Mouse (Mus musculus) liver, postnatal 0 days (tissue): ENCODE measurements around the gene Rps12.
A peak's percentile ranks its signal among the peaks of the same experiment; 100 is the strongest.

Source experiments
- CTCF ChIP-seq: sonication (generic); IDR thresholded peaks from 2 replicates; pipeline ENCODE4 v1.5.1; 2016; ENCODE audit warnings: antibody characterized with exemption, low read depth
- EP300 ChIP-seq: IDR thresholded peaks from 2 replicates; pipeline ENCODE4 v1.6.1; 2016; ENCODE audit warnings: antibody characterized with exemption, low read depth, mild to moderate bottlenecking

DNA sequence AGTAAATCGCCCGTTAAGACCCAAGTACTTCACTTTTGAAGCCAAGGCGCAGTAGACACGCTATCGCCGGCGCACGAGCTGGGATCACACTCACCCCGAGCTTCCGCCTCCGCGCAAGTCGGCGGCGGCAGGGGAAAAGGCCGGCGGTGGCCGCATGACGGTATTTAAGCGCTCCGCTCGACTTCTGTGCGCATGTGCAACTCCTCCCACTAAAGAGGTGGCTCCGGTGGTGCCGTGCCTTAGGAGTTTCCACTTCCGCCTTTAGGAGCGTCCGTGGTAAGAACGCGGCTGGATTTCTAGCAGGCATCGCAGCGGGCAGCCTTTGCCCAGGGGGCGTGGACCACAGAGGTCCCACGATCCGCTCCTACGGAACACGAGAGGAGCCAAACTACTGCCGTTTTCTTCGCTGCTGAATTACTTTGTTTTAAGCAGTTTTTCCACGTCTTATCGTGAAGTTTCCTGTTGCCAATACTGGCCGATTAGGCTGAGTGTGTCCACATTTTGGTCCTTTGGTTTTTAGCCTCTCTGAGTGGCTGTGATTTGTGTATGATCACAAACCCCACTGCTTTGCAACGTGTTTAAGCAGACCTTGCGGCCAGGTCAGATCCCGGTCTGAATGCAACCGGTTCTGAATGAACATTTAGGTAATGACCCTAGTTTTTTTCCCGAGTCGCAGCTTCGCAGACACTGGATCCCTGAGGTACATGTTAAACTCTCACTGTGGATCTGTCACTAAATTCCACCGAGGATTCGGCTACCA is at the start of gene Rps12:
- TF ChIP-seq EP300 (peak; percentile 92), CTCF (no peak)
